Mouse (Mus musculus) limb, embryonic 15.5 days (tissue): Measurements from ENCODE around the gene Cmtm6. TPM values are rescaled to one million over a fixed set of nuclear protein-coding genes. Genes with fewer than 3 reads are reported as not detected.
A peak's percentile ranks its signal among the peaks of the same experiment; 100 is the strongest.
"Not testable (repeated sequence)": the region's sequence is repeated elsewhere in the genome, so short reads cannot be mapped to it uniquely, and the experiment has no call there.

Experiments
- ATAC-seq: fragments of 200-750 bp; cut with Nextera tagmentation; 2 replicates; pipeline ENCODE4 v1.8.0; 2017; ENCODE audit warnings: low read depth, moderate TSS enrichment; ENCODE audit not compliant: insufficient number of reproducible peaks, low FRiP score, low TSS enrichment
- H3K27ac ChIP-seq: fragments of 300-500 bp; sonication (generic); 2 replicates; pipeline ENCODE4 v1.5.1; 2015; ENCODE audit warnings: moderate library complexity, mild to moderate bottlenecking, inconsistent platforms
- H3K27me3 ChIP-seq: fragments of 300-500 bp; sonication (generic); 2 replicates; pipeline ENCODE4 v1.6.1; 2015; ENCODE audit warnings: inconsistent platforms
- H3K36me3 ChIP-seq: fragments of 300-500 bp; sonication (generic); 2 replicates; pipeline ENCODE4 v1.6.1; 2015; ENCODE audit warnings: inconsistent platforms
- H3K4me1 ChIP-seq: fragments of 300-500 bp; sonication (generic); 2 replicates; pipeline ENCODE4 v1.6.1; 2015; ENCODE audit warnings: inconsistent platforms
- H3K4me2 ChIP-seq: fragments of 300-500 bp; sonication (generic); 2 replicates; pipeline ENCODE4 v1.6.1; 2015; ENCODE audit warnings: mild to moderate bottlenecking, inconsistent platforms
- H3K4me3 ChIP-seq: fragments of 300-500 bp; sonication (generic); 2 replicates; pipeline ENCODE4 v1.5.1; 2015; ENCODE audit warnings: mild to moderate bottlenecking, inconsistent platforms
- H3K9ac ChIP-seq: fragments of 300-500 bp; sonication (generic); 2 replicates; pipeline ENCODE4 v1.6.1; 2015; ENCODE audit warnings: inconsistent platforms
- H3K9me3 ChIP-seq: fragments of 300-500 bp; sonication (generic); 2 replicates; pipeline ENCODE4 v1.6.1; 2016; ENCODE audit warnings: inconsistent platforms
- WGBS: fragments of 180-500 bp; shearing (Covaris S2); methylation state at CpG from one replicate; pipeline ENCODE4 v1.1.7; 2015; 5-methylcytosine and 5-hydroxymethylcytosine counted together
- polyA plus RNA-seq: library from polyadenylated mRNA; unstranded; fragments of >200 nt; fragmentation: Nextera tagmentation; extraction: Ambion mirVana; gene quantifications from 2 replicates; pipeline ENCODE4 v1.2.1, GENCODE M21; 2015

The Cmtm6 gene
- polyA plus RNA-seq, 1 experiment from 2014 or later: 49.5 TPM

GRCm38 (mm10) chr9:114699262-114699661 is 31.7 kb upstream of the Cmtm6 start:
- H3K27me3 ChIP-seq: no peaks in the 10 kb centered on the region
- ATAC-seq: no peak
- no peak overlapping the region for H3K27ac ChIP-seq
- H3K9me3 ChIP-seq: no peaks in the 10 kb centered on the region
- H3K4me3 ChIP-seq: no peak overlapping the region
- 76% methylated on average over 6 of the region's 6 CpGs for WGBS
- H3K4me2 ChIP-seq: no peak overlapping the region
- peaks cover 11% of the 10 kb centered on the region; the same call in 1 of the 2 replicates for H3K36me3 ChIP-seq
- H3K4me1 ChIP-seq: no peaks in the 10 kb centered on the region
- H3K9ac ChIP-seq: no peak overlapping the region

- Histone ChIP-seq H3K4me2 (no peak overlapping the region), H3K9me3 (no peaks in the 10 kb centered on the region), H3K4me3 (no peak overlapping the region), H3K36me3 (peaks cover 12% of the 10 kb centered on the region; the same call in 1 of the 2 replicates), H3K9ac (no peak overlapping the region), H3K27me3 (no peaks in the 10 kb centered on the region), H3K27ac (no peak overlapping the region), H3K4me1 (no peaks in the 10 kb centered on the region)
- WGBS: 88% methylated on average over 16 of the region's 16 CpGs
- no peak for ATAC-seq
Observed at GRCm38 (mm10) chr9:114699882-114700665, 30.8 kb upstream of the Cmtm6 start.

GRCm38 (mm10) chr9:114701031-114701430 is 29.9 kb upstream of the Cmtm6 start:
- no peak overlapping the region for H3K4me3 ChIP-seq
- ATAC-seq: no peak
- H3K36me3 ChIP-seq: peaks cover 21% of the 10 kb centered on the region
- no peak overlapping the region for H3K4me2 ChIP-seq
- H3K9ac ChIP-seq: no peak overlapping the region
- no peaks in the 10 kb centered on the region for H3K27me3 ChIP-seq
- H3K4me1 ChIP-seq: no peaks in the 10 kb centered on the region
- no peak overlapping the region for H3K27ac ChIP-seq
- H3K9me3 ChIP-seq: no peaks in the 10 kb centered on the region
- WGBS: 86% methylated on average over 2 of the region's 2 CpGs

GRCm38 (mm10) chr9:114701921-114702320 is 29.0 kb upstream of the Cmtm6 start:
- Histone ChIP-seq H3K27ac (no peak overlapping the region), H3K4me3 (no peak overlapping the region), H3K4me2 (no peak overlapping the region), H3K9me3 (no peaks in the 10 kb centered on the region), H3K27me3 (no peaks in the 10 kb centered on the region), H3K9ac (no peak overlapping the region), H3K4me1 (no peaks in the 10 kb centered on the region), H3K36me3 (peaks cover 24% of the 10 kb centered on the region)
- WGBS: 84% methylated on average over 4 of the region's 4 CpGs
- no peak for ATAC-seq

GRCm38 (mm10) chr9:114707805-114708204 is 23.1 kb upstream of the Cmtm6 start:
- no peak overlapping the region for H3K4me3 ChIP-seq
- H3K27ac ChIP-seq: no peak overlapping the region
- peaks cover 53% of the 10 kb centered on the region for H3K36me3 ChIP-seq
- 91% methylated on average over 4 of the region's 4 CpGs for WGBS
- no peak overlapping the region for H3K4me2 ChIP-seq
- no peak overlapping the region for H3K9ac ChIP-seq
- H3K4me1 ChIP-seq: no peaks in the 10 kb centered on the region
- no peak for ATAC-seq
- H3K27me3 ChIP-seq: no peaks in the 10 kb centered on the region
- H3K9me3 ChIP-seq: no peaks in the 10 kb centered on the region

GRCm38 (mm10) chr9:114710345-114710744 is 20.6 kb upstream of the Cmtm6 start:
- no peak for ATAC-seq
- 80% methylated on average over 7 of the region's 7 CpGs for WGBS

GRCm38 (mm10) chr9:114713481-114713880 is 17.4 kb upstream of the Cmtm6 start:
- Histone ChIP-seq H3K27me3 (no peaks in the 10 kb centered on the region), H3K27ac (no peak overlapping the region), H3K36me3 (peaks cover 78% of the 10 kb centered on the region), H3K4me3 (no peak overlapping the region), H3K4me1 (no peaks in the 10 kb centered on the region), H3K9ac (no peak overlapping the region), H3K9me3 (no peaks in the 10 kb centered on the region), H3K4me2 (no peak overlapping the region)
- no peak for ATAC-seq
- 94% methylated on average over 7 of the region's 7 CpGs for WGBS

More at GRCm38 (mm10) chr9:114710345-114710744, 20.6 kb upstream of the Cmtm6 start:
- peaks cover 70% of the 10 kb centered on the region for H3K36me3 ChIP-seq
- no peaks in the 10 kb centered on the region for H3K9me3 ChIP-seq
- H3K4me3 ChIP-seq: no peak overlapping the region
- H3K27ac ChIP-seq: no peak overlapping the region
- no peak overlapping the region for H3K9ac ChIP-seq
- H3K27me3 ChIP-seq: no peaks in the 10 kb centered on the region
- no peak overlapping the region for H3K4me2 ChIP-seq
- H3K4me1 ChIP-seq: no peaks in the 10 kb centered on the region

- no peaks in the 10 kb centered on the region for H3K4me1 ChIP-seq
- 75% methylated on average over 18 of the region's 18 CpGs for WGBS
- H3K27ac ChIP-seq: no peak overlapping the region
- H3K4me3 ChIP-seq: no peak overlapping the region
- H3K4me2 ChIP-seq: no peak overlapping the region
- no peaks in the 10 kb centered on the region for H3K9me3 ChIP-seq
- H3K27me3 ChIP-seq: no peaks in the 10 kb centered on the region
- peaks cover 88% of the 10 kb centered on the region for H3K36me3 ChIP-seq
- H3K9ac ChIP-seq: no peak overlapping the region
- no peak for ATAC-seq
Observed at GRCm38 (mm10) chr9:114716677-114717331, 14.1 kb upstream of the Cmtm6 start.

- no peak for ATAC-seq
- H3K4me3 ChIP-seq: no peak overlapping the region
- H3K9me3 ChIP-seq: no peaks in the 10 kb centered on the region
- peaks cover 30% of the 10 kb centered on the region for H3K36me3 ChIP-seq
- WGBS: 9% methylated on average over 3 of the region's 3 CpGs
- no peaks in the 10 kb centered on the region for H3K27me3 ChIP-seq
- H3K4me2 ChIP-seq: no peak overlapping the region
- no peak overlapping the region for H3K27ac ChIP-seq
- no peak overlapping the region for H3K9ac ChIP-seq
- H3K4me1 ChIP-seq: peaks cover 6% of the 10 kb centered on the region
Observed at GRCm38 (mm10) chr9:114727315-114727714, 3.6 kb upstream of the Cmtm6 start.

GRCm38 (mm10) chr9:114728432-114728831 is 2.5 kb upstream of the Cmtm6 start:
- H3K27me3 ChIP-seq, H3K9ac ChIP-seq, H3K9me3 ChIP-seq, H3K4me2 ChIP-seq, ATAC-seq, H3K4me1 ChIP-seq, H3K27ac ChIP-seq, H3K4me3 ChIP-seq: not testable (repeated sequence)
- peaks cover 19% of the 10 kb centered on the region for H3K36me3 ChIP-seq
- WGBS: 33% methylated on average over 2 of the region's 2 CpGs

GRCm38 (mm10) chr9:114729911-114730805 is 758 bp upstream of the Cmtm6 start:
- peak overlapping the region; percentile 57 for H3K4me2 ChIP-seq
- H3K36me3 ChIP-seq: peaks cover 4% of the 10 kb centered on the region; the same call in 1 of the 2 replicates
- 35% methylated on average over 25 of the region's 30 CpGs for WGBS
- H3K4me3 ChIP-seq: peak overlapping the region; percentile 88
- no peak overlapping the region for H3K9ac ChIP-seq
- no peak overlapping the region for H3K27ac ChIP-seq
- no peak for ATAC-seq
- H3K4me1 ChIP-seq: peaks cover 11% of the 10 kb centered on the region
- no peaks in the 10 kb centered on the region for H3K9me3 ChIP-seq
- no peaks in the 10 kb centered on the region for H3K27me3 ChIP-seq
